Mouse (Mus musculus) brain, embryonic 14.5 days (tissue): ENCODE measurements around the gene Rhpn2.

ENCODE experiments used
- CTCF ChIP-seq: fragments of 200-500 bp; IDR thresholded peaks from 2 replicates; pipeline ENCODE4 v1.5.1; 2012; ENCODE audit warnings: inconsistent platforms, mild to moderate bottlenecking, moderate library complexity, borderline replicate concordance; ENCODE audit not compliant: insufficient read depth, insufficient read length; ENCODE audit errors: extremely low read depth
- POLR2A ChIP-seq: fragments of 200-500 bp; IDR thresholded peaks from 2 replicates; pipeline ENCODE4 v1.6.1; 2012; ENCODE audit warnings: mild to moderate bottlenecking, inconsistent platforms, borderline replicate concordance; ENCODE audit not compliant: poor library complexity, insufficient read depth, insufficient read length, severe bottlenecking; ENCODE audit errors: extremely low read depth

GRCm38 (mm10) chr7:35396542-35397168 lies 62.7 kb downstream of the Rhpn2 start, which contains the start of the genes Faap24 and Cep89:
- TF ChIP-seq CTCF (no peak), POLR2A (peak; percentile 63; the same call in 1 of the 2 replicates)
